Mouse (Mus musculus) forebrain, embryonic 10.5 days (tissue): Measurements from ENCODE around the gene Kdelr2. TPM values are rescaled to one million over a fixed set of nuclear protein-coding genes. Genes with fewer than 3 reads are reported as not detected.
"Not testable (repeated sequence)": the region's sequence is repeated elsewhere in the genome, so short reads cannot be mapped to it uniquely, and the experiment has no call there.

Experiments used
- DNase-seq: peaks from one replicate; pipeline ENCODE4 v3.0.0-alpha.2; 2017; ENCODE audit warnings: low spot score; ENCODE audit errors: extremely low spot score
- H3K27ac ChIP-seq: fragments of 300-500 bp; sonication (generic); 2 replicates; pipeline ENCODE4 v1.5.1; 2016; ENCODE audit warnings: mild to moderate bottlenecking
- H3K27me3 ChIP-seq: fragments of 300-500 bp; sonication (generic); 2 replicates; pipeline ENCODE4 v1.6.1; 2016; ENCODE audit warnings: mild to moderate bottlenecking; ENCODE audit not compliant: poor library complexity, severe bottlenecking
- H3K36me3 ChIP-seq: fragments of 300-500 bp; sonication (generic); replicated peaks from 2 replicates; pipeline ENCODE4 v1.6.1; 2016; ENCODE audit warnings: mild to moderate bottlenecking, moderate library complexity
- H3K4me1 ChIP-seq: fragments of 300-500 bp; sonication (generic); 2 replicates; pipeline ENCODE4 v1.6.1; 2016
- H3K4me3 ChIP-seq: fragments of 300-500 bp; sonication (generic); 2 replicates; pipeline ENCODE4 v1.5.1; 2016; ENCODE audit warnings: mild to moderate bottlenecking, moderate library complexity
- H3K9me3 ChIP-seq: fragments of 300-500 bp; sonication (generic); 2 replicates; pipeline ENCODE4 v1.6.1; 2016; ENCODE audit warnings: mild to moderate bottlenecking, moderate library complexity
- WGBS: fragments of 180-500 bp; shearing (Covaris S2); methylation state at CpG from one replicate; pipeline ENCODE4 v1.1.7; 2016; 5-methylcytosine and 5-hydroxymethylcytosine counted together
- polyA plus RNA-seq: library from polyadenylated mRNA; unstranded; fragments of >200 nt; fragmentation: Nextera tagmentation; extraction: Ambion mirVana; gene quantifications from 2 replicates; pipeline ENCODE4 v1.2.1, GENCODE M21; 2016

The Kdelr2 gene
- polyA plus RNA-seq, 1 experiment from 2014 or later: 200 TPM

- no peak overlapping the region for H3K27ac ChIP-seq
- H3K4me3 ChIP-seq: no peak overlapping the region
- no peaks in the 10 kb centered on the region for H3K36me3 ChIP-seq
- 48% methylated on average over 4 of the region's 4 CpGs for WGBS
- H3K4me1 ChIP-seq: peaks cover 23% of the 10 kb centered on the region
- H3K27me3 ChIP-seq: peaks cover 92% of the 10 kb centered on the region
- no peaks in the 10 kb centered on the region for H3K9me3 ChIP-seq
- no peak for DNase-seq
These were observed 32.5 kb upstream of the Kdelr2 start for GRCm38 (mm10) chr5:143371146-143371510.

DNA sequence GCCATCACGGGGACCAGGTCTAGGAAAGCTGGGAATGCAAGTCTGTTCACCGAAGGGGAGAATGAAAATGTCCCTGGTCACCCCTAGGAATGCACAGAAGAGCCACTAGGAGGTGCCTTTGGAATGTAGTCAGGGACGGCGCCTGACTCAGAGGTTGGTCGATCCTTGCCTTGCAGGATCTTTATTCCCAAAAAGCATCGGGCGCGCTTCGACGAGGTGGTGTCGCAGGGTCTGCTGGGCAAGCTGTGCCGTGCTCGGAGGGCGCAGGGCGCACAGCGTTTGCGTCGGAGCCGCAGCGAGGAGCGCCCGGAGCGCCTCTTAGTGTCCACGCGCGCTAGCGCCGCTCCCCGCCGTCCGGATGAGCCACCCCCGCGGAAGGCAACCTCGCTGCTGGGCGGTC lies 30.8 kb upstream of the Kdelr2 start:
- Histone ChIP-seq H3K27ac (no peak overlapping the region), H3K9me3 (peaks cover 7% of the 10 kb centered on the region; the same call in 1 of the 2 replicates), H3K36me3 (no peaks in the 10 kb centered on the region), H3K4me3 (peak overlapping the region; percentile 46), H3K4me1 (peaks cover 23% of the 10 kb centered on the region), H3K27me3 (peaks cover 88% of the 10 kb centered on the region)
- no peak for DNase-seq
- 1% methylated on average over 35 of the region's 35 CpGs for WGBS

GRCm38 (mm10) chr5:143375242-143375641 lies 28.4 kb upstream of the Kdelr2 start:
- Histone ChIP-seq H3K9me3 (peaks cover 7% of the 10 kb centered on the region; the same call in 1 of the 2 replicates), H3K4me3 (peak overlapping the region; percentile 40), H3K4me1 (peaks cover 14% of the 10 kb centered on the region), H3K27me3 (peaks cover 64% of the 10 kb centered on the region), H3K27ac (no peak overlapping the region), H3K36me3 (no peaks in the 10 kb centered on the region)
- 9% methylated on average over 21 of the region's 21 CpGs for WGBS
- peak; percentile 76 for DNase-seq

DNA sequence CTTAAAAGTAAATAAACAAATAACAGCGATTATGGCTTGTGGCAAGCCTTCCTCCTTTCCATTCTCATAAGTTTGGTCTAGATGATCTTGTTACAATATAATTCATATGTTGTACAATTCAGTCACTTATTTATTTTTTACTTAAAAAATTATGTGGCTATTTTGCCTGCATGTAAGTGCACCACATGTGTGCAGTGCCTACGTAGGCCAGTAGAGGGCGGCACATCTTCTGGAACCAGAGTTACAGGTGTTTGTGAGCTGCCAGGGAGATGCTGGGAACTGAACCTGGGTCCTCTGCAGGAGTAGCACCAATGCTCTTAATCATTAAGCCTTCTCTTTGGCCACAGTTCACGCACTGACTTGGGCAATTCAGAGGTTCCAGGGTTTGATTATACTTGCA lies 27.5 kb upstream of the Kdelr2 start:
- Histone ChIP-seq H3K4me3 (no peak overlapping the region), H3K36me3 (no peaks in the 10 kb centered on the region), H3K27me3 (peaks cover 56% of the 10 kb centered on the region), H3K9me3 (peaks cover 7% of the 10 kb centered on the region; the same call in 1 of the 2 replicates), H3K27ac (no peak overlapping the region), H3K4me1 (peaks cover 11% of the 10 kb centered on the region)
- no peak for DNase-seq
- 82% methylated on average over 4 of the region's 4 CpGs for WGBS

DNA sequence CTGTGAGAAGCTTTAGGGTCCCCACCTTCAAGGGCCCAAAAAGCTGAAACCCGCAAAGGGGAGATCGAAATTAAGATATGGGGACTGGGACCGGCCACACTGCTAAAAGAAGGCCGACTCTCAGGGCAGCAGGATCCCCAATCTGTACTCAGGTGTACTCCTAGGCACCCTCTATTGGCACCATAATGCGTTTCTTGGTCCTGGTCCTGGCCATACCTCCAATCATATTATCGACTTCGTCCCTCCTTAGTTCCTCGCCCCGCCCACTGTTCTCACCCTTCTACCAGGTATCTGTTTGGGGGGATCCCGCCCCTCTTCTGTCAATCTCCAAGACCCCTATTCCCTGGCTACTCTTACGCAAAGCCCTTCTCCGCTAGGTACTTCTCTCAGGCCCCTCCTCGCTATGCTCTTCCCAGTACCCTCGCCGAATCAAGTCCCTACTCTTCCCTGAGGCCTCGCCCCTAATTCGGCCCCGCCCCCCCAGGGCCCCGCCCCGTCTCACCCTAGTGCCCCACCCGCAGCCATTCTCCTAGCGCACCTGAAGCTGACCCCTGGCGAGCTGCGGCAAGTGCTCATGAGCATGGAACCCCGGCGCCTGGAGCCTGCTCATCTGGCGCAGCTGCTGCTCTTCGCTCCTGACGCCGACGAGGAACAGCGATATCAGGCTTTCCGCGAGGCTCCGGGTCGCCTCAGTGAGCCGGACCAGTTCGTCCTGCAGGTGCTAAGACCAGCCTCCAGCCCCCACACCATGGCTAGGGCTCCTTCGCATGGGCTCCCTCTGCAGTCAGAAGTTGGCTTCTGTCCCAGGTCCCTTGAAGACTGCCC lies 16.6 kb upstream of the Kdelr2 start:
- Histone ChIP-seq H3K4me3 (peak overlapping the region; percentile 49), H3K9me3 (no peaks in the 10 kb centered on the region), H3K4me1 (peaks cover 11% of the 10 kb centered on the region), H3K27ac (no peak overlapping the region), H3K36me3 (no peaks in the 10 kb centered on the region), H3K27me3 (peaks cover 59% of the 10 kb centered on the region)
- DNase-seq: no peak
- WGBS: 8% methylated on average over 39 of the region's 39 CpGs

DNA sequence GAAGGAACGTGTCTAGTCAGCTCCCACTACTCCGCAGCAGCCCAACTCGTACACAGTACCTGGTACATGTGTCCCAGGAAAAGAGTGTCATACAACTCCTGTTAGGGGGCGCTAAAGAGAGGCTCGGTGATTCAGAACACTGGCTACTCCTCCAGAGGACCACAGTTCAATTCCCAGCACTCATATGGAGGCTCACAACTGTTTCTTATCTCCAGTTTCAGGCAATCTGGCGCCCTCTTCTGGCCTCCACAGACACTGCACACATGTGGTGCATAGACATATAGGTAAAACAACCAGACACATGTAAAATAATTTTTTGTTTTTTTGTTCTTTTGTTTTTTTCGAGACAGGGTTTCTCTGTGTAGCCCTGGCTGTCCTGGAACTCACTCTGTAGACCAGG lies 9.5 kb upstream of the Kdelr2 start:
- no peak for DNase-seq

DNA sequence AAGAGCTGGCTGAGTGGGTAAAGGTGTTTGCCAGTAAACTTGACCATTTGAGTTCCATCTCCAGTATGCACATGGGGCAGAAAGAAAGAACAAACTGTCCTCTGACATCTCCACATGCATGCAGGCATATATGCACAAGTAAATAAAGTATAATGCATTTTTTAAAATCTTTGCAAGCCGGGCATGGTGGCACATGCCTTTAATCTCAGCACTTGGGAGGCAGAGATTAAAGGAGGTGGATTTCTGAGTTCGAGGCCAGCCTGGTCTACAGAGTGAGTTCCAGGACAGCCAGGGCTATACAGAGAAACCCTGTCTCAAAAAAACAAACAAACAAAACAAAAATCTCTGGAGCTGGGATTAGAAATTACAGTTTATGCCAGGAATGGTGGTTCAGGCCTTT lies 8.7 kb upstream of the Kdelr2 start:
- H3K27ac ChIP-seq, H3K4me3 ChIP-seq, H3K9me3 ChIP-seq, H3K27me3 ChIP-seq, H3K36me3 ChIP-seq, DNase-seq, H3K4me1 ChIP-seq: not testable (repeated sequence)
- 88% methylated on average over 2 of the region's 2 CpGs for WGBS

More for the DNA sequence above, 9.5 kb upstream of the Kdelr2 start:
- Histone ChIP-seq H3K27me3 (peaks cover under 1% of the 10 kb centered on the region), H3K4me3 (no peak overlapping the region), H3K27ac (no peak overlapping the region), H3K36me3 (peaks cover 6% of the 10 kb centered on the region), H3K4me1 (no peaks in the 10 kb centered on the region), H3K9me3 (0 out of 2 replicates have a peak, but pooled peaks cover 5% of the 10 kb centered on the region)
- 83% methylated on average over 7 of the region's 7 CpGs for WGBS

GRCm38 (mm10) chr5:143395649-143396048 lies 8.0 kb upstream of the Kdelr2 start:
- no peak for DNase-seq
- no peaks in the 10 kb centered on the region for H3K27me3 ChIP-seq
- WGBS: 43% methylated on average over 2 of the region's 2 CpGs
- no peak overlapping the region for H3K27ac ChIP-seq
- H3K36me3 ChIP-seq: peaks cover 8% of the 10 kb centered on the region
- no peaks in the 10 kb centered on the region for H3K4me1 ChIP-seq
- H3K4me3 ChIP-seq: no peak overlapping the region
- H3K9me3 ChIP-seq: 0 out of 2 replicates have a peak, but pooled peaks cover 5% of the 10 kb centered on the region

DNA sequence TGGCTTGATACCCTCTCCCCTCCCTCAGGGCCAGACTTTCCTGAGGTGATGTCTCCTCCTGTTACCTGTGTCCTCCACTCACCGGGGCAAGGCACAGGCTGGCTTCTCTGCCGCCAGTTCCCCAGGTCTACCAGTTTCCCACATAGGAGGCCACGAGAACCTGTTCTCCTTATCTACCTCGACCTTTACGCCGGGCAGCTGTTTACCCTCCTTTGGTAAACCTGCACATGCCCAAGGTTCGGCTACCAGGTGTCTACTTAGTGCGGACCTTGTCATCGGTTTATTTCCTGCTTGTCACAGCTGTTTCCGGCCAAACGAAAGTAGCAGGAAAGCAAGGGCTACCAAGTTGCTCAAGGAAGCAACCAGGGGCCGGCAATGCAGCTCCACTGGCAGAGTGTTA lies 3.1 kb upstream of the Kdelr2 start:
- Histone ChIP-seq H3K9me3 (no peaks in the 10 kb centered on the region), H3K4me1 (peaks cover 31% of the 10 kb centered on the region), H3K27me3 (no peaks in the 10 kb centered on the region), H3K27ac (no peak overlapping the region), H3K36me3 (peaks cover 13% of the 10 kb centered on the region), H3K4me3 (no peak overlapping the region)
- no peak for DNase-seq
- 93% methylated on average over 12 of the region's 12 CpGs for whole genome bisulfite sequencing

- no peak for DNase-seq
- Histone ChIP-seq H3K4me1 (peaks cover 37% of the 10 kb centered on the region), H3K4me3 (no peak overlapping the region), H3K27me3 (no peaks in the 10 kb centered on the region), H3K9me3 (no peaks in the 10 kb centered on the region), H3K27ac (no peak overlapping the region), H3K36me3 (peaks cover 23% of the 10 kb centered on the region)
- WGBS: 81% methylated on average over 2 of the region's 2 CpGs
These were observed 2.1 kb upstream of the Kdelr2 start for GRCm38 (mm10) chr5:143401556-143401955.

- Histone ChIP-seq H3K4me1 (peaks cover 37% of the 10 kb centered on the region), H3K27me3 (no peaks in the 10 kb centered on the region), H3K36me3 (peaks cover 38% of the 10 kb centered on the region), H3K9me3 (no peaks in the 10 kb centered on the region), H3K4me3 (peak overlapping the region; percentile 97), H3K27ac (peak overlapping the region; percentile 93)
- WGBS: 8% methylated on average over 34 of the region's 34 CpGs
- DNase-seq: no peak
These were observed 701 bp downstream of the Kdelr2 start for GRCm38 (mm10) chr5:143404148-143404930.

DNA sequence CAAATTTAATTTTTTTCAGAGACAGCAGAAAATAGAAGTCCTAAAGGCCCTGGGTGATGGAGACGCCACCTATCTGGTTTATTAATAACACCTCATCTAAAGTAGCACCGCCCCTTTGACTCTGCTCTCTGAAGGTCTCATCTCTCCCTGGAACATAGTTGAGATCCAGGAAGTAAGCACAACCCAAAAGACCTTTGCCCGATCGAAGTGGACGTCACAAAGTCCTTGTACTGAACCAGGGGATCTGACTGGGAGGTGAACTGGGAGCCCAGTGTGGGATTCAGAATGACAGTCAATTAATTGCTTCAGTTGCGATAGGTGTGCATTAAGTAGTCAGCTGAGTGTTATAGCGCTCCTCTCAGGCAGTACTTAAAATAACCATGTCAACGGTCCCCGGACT lies 1.6 kb downstream of the Kdelr2 start:
- WGBS: 90% methylated on average over 9 of the region's 9 CpGs
- Histone ChIP-seq H3K27me3 (no peaks in the 10 kb centered on the region), H3K27ac (no peak overlapping the region), H3K4me3 (peak overlapping the region; percentile 97; the same call in 1 of the 2 replicates), H3K36me3 (peaks cover 47% of the 10 kb centered on the region), H3K4me1 (peaks cover 37% of the 10 kb centered on the region), H3K9me3 (no peaks in the 10 kb centered on the region)
- DNase-seq: no peak

- Histone ChIP-seq H3K4me1 (peaks cover 35% of the 10 kb centered on the region), H3K4me3 (no peak overlapping the region), H3K27ac (no peak overlapping the region), H3K27me3 (no peaks in the 10 kb centered on the region), H3K9me3 (no peaks in the 10 kb centered on the region), H3K36me3 (peaks cover 60% of the 10 kb centered on the region)
- 94% methylated on average over 9 of the region's 9 CpGs for WGBS
- no peak for DNase-seq
These were observed 2.9 kb downstream of the Kdelr2 start for GRCm38 (mm10) chr5:143406548-143406947.
